Mouse (Mus musculus) liver, adult 2 months (tissue): ENCODE data around the gene Epn3.

Experiments used
- CTCF ChIP-seq: fragments of 200-500 bp; IDR thresholded peaks from 2 replicates; pipeline ENCODE4 v1.5.1; 2011; ENCODE audit warnings: low read depth, low read length, control low read depth
- POLR2A ChIP-seq: fragments of 200-500 bp; IDR thresholded peaks from 2 replicates; pipeline ENCODE4 v1.6.1; 2011; ENCODE audit warnings: low read length, control low read depth; ENCODE audit not compliant: insufficient read depth; ENCODE audit errors: extremely low read depth

GRCm38 (mm10) chr11:94500362-94500761 lies 588 bp upstream of the Epn3 start:
- TF ChIP-seq CTCF (no peak), POLR2A (no peak)
